Mouse (Mus musculus): ENCODE data around the gene 2900026A02Rik. TPM values are rescaled to one million over a fixed set of nuclear protein-coding genes. Genes with fewer than 3 reads are reported as not detected.

The 2900026A02Rik gene
- 10.8 and 11.9 TPM in 2 replicates for polyA plus RNA-seq (2015; fragmentation: Nextera tagmentation; extraction: Ambion mirVana)

DNA sequence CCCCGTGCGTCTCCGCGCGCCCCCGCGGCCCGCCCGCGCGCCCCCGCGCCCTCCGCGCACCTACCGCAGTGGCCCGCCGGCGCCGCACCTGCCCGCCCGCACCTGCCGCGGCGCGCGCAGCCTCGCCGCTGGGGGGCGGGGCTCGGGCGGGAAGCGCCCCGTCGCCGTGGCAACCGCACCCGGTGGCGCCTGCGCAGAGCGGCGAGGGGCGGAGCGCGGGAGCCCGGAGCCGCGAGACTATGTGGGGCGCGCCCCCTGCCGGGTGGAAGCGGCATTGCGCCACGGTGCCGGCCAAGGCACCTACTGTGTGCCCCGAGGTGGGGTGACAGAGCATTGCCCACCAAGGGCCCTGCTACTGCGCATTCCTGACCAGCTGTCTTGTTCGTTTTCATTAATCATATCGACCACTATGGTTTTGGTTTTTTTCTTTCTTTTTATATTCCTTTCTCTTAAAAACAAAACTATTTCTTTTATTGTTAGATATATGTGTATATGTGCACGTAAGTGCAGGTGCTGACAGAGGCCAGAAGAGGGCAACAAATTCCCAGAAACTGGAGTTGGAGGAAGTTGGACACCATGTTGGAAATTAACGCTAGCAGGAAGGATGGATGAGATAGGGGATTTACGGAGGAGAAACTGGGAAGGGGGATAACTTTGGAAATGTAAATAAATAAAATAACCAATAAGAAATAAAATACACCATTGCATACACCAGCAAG is at the start of gene 2900026A02Rik:
Gene 2900026A02Rik, minus strand, starts transcription at position 90 of the 719 bp plus-strand sequence.
- Histone ChIP-seq H3K4me1 (peaks cover 29% of the 10 kb centered on the region), H3K27ac (peak within 1 kb of the TSS; percentile 67), H3K9ac (peak within 1 kb of the TSS; percentile 64), H3K4me3 (peak within 1 kb of the TSS; percentile 78), H3K27me3 (peaks cover 11% of the 10 kb centered on the region; the same call in 1 of the 2 replicates), H3K4me2 (peak within 1 kb of the TSS; percentile 95), H3K36me3 (no peaks in the 10 kb centered on the region), H3K9me3 (no peaks in the 10 kb centered on the region)
- peak; percentile 45; the same call in 1 of the 2 replicates for ATAC-seq (ENCODE audit: borderline replicate concordance, extremely low read depth, low FRiP score, low TSS enrichment)
- WGBS = 21% methylated on average over 23 of the region's 62 CpGs

DNA sequence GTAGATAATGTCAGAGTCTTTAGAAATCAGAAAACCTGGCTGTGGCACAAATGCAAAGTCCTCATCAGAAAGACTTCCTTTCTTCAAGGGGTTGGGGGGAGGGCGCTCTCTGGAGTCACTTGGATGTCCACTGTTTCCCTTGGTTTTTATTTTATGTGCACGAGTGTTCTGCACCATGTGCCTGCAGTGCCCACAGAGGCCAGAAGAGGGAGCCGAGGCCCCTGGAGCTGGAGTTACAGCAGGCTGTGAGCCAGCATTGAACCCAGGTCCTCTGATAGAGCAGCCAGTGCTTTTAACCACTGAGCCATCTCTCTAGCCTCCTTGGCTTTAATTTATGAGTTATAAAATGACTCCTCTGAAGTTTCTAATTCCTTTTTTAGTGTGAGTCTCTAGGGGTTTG is 49.0 kb upstream of the 2900026A02Rik start:
- Histone ChIP-seq H3K27ac (no peak overlapping the region), H3K9ac (no peak overlapping the region), H3K27me3 (no peaks in the 10 kb centered on the region), H3K4me1 (no peaks in the 10 kb centered on the region), H3K36me3 (no peaks in the 10 kb centered on the region), H3K4me3 (no peak overlapping the region), H3K4me2 (no peak overlapping the region), H3K9me3 (no peaks in the 10 kb centered on the region)
- ATAC-seq (ENCODE audit: borderline replicate concordance, extremely low read depth, low FRiP score, low TSS enrichment) = no peak
- 76% methylated on average over 3 of the region's 3 CpGs for WGBS

GRCm38 (mm10) chr5:113268246-113268645 is 47.2 kb upstream of the 2900026A02Rik start:
- H3K9me3 ChIP-seq = no peaks in the 10 kb centered on the region
- H3K27ac ChIP-seq = no peak overlapping the region
- H3K9ac ChIP-seq = no peak overlapping the region
- H3K27me3 ChIP-seq = no peaks in the 10 kb centered on the region
- H3K4me2 ChIP-seq = no peak overlapping the region
- no peaks in the 10 kb centered on the region for H3K4me1 ChIP-seq
- no peaks in the 10 kb centered on the region for H3K36me3 ChIP-seq
- no peak overlapping the region for H3K4me3 ChIP-seq
- 0 out of 2 replicates have a peak, but pooled peaks have one; percentile 39 for ATAC-seq (ENCODE audit: borderline replicate concordance, extremely low read depth, low FRiP score, low TSS enrichment)

- Histone ChIP-seq H3K9ac (no peak overlapping the region), H3K4me3 (no peak overlapping the region), H3K36me3 (no peaks in the 10 kb centered on the region), H3K4me2 (no peak overlapping the region), H3K9me3 (no peaks in the 10 kb centered on the region), H3K27me3 (no peaks in the 10 kb centered on the region), H3K27ac (no peak overlapping the region), H3K4me1 (no peaks in the 10 kb centered on the region)
- ATAC-seq (ENCODE audit: borderline replicate concordance, extremely low read depth, low FRiP score, low TSS enrichment) = no peak
- WGBS = 75% methylated on average over 8 of the region's 8 CpGs
Measured at GRCm38 (mm10) chr5:113265637-113266036, 44.6 kb upstream of the 2900026A02Rik start.

GRCm38 (mm10) chr5:113250806-113251205 is 29.8 kb upstream of the 2900026A02Rik start:
- Histone ChIP-seq H3K27me3 (no peaks in the 10 kb centered on the region), H3K27ac (no peak overlapping the region), H3K9me3 (no peaks in the 10 kb centered on the region), H3K9ac (no peak overlapping the region), H3K4me3 (no peak overlapping the region), H3K4me1 (no peaks in the 10 kb centered on the region), H3K4me2 (no peak overlapping the region), H3K36me3 (no peaks in the 10 kb centered on the region)
- ATAC-seq (ENCODE audit: borderline replicate concordance, extremely low read depth, low FRiP score, low TSS enrichment) = no peak
- WGBS = 93% methylated on average over 11 of the region's 11 CpGs

- Histone ChIP-seq H3K4me1 (no peaks in the 10 kb centered on the region), H3K9me3 (no peaks in the 10 kb centered on the region), H3K36me3 (no peaks in the 10 kb centered on the region), H3K4me3 (no peak overlapping the region), H3K4me2 (no peak overlapping the region), H3K9ac (no peak overlapping the region), H3K27me3 (no peaks in the 10 kb centered on the region), H3K27ac (no peak overlapping the region)
- 57% methylated on average over 8 of the region's 8 CpGs for WGBS
- ATAC-seq (ENCODE audit: borderline replicate concordance, extremely low read depth, low FRiP score, low TSS enrichment) = no peak
Measured at GRCm38 (mm10) chr5:113249263-113249930, 28.4 kb upstream of the 2900026A02Rik start.

- Histone ChIP-seq H3K9ac (no peak overlapping the region), H3K4me2 (no peak overlapping the region), H3K9me3 (no peaks in the 10 kb centered on the region), H3K4me3 (no peak overlapping the region), H3K4me1 (peaks cover 17% of the 10 kb centered on the region), H3K27me3 (no peaks in the 10 kb centered on the region), H3K27ac (no peak overlapping the region), H3K36me3 (no peaks in the 10 kb centered on the region)
- WGBS = 76% methylated on average over 5 of the region's 5 CpGs
- ATAC-seq (ENCODE audit: borderline replicate concordance, extremely low read depth, low FRiP score, low TSS enrichment) = no peak
Measured at GRCm38 (mm10) chr5:113230196-113230595, 9.2 kb upstream of the 2900026A02Rik start.

- Histone ChIP-seq H3K4me2 (peak within 1 kb of the TSS; percentile 52), H3K4me1 (peaks cover 18% of the 10 kb centered on the region), H3K4me3 (peak within 1 kb of the TSS; percentile 8; the same call in 1 of the 2 replicates), H3K27me3 (no peaks in the 10 kb centered on the region), H3K9ac (peak within 1 kb of the TSS; percentile 5; the same call in 1 of the 2 replicates), H3K27ac (peak within 1 kb of the TSS; percentile 40), H3K9me3 (no peaks in the 10 kb centered on the region), H3K36me3 (no peaks in the 10 kb centered on the region)
- WGBS = under 1% methylated on average over 13 of the region's 13 CpGs
- peak; percentile 71 for ATAC-seq (ENCODE audit: borderline replicate concordance, extremely low read depth, low FRiP score, low TSS enrichment)
Measured at GRCm38 (mm10) chr5:113226632-113227102, 5.6 kb upstream of the 2900026A02Rik start, which contains the start of gene Tmem211. TSS of gene Tmem211 (plus strand) at chr5:113226909.

GRCm38 (mm10) chr5:113225686-113226435 is 4.8 kb upstream of the 2900026A02Rik start:
- WGBS = 21% methylated on average over 25 of the region's 25 CpGs
- H3K9me3 ChIP-seq = no peaks in the 10 kb centered on the region
- H3K4me3 ChIP-seq = no peak overlapping the region
- no peak for ATAC-seq (ENCODE audit: borderline replicate concordance, extremely low read depth, low FRiP score, low TSS enrichment)
- peak overlapping the region; percentile 40; the same call in 1 of the 2 replicates for H3K27ac ChIP-seq
- peak overlapping the region; percentile 52 for H3K4me2 ChIP-seq
- no peaks in the 10 kb centered on the region for H3K36me3 ChIP-seq
- H3K4me1 ChIP-seq = peaks cover 18% of the 10 kb centered on the region
- H3K9ac ChIP-seq = peak overlapping the region; percentile 5; the same call in 1 of the 2 replicates
- H3K27me3 ChIP-seq = peaks cover 1% of the 10 kb centered on the region; the same call in 1 of the 2 replicates

GRCm38 (mm10) chr5:113225271-113225670 is 4.2 kb upstream of the 2900026A02Rik start:
- no peak for ATAC-seq (ENCODE audit: borderline replicate concordance, extremely low read depth, low FRiP score, low TSS enrichment)

DNA sequence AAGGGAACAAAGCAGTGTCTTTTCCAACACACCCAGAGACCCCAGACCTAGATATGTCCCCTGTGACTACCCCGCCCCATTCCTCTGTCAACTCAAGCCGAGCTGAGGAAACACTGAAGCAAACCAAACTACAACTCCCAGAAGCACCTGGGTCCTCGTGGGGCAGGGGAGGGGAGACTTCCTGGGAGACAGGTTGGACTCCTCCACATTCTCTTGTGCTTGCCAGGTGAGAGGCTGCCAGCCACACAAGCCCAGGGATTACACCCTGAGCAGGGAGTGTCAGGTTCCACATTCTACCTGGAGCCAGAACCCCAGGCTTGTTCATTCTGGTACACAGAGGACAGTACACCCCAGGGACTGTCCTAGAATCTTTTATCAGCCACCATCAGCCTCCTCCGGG is 2.9 kb upstream of the 2900026A02Rik start:
- no peaks in the 10 kb centered on the region for H3K36me3 ChIP-seq
- WGBS = 34% methylated on average over 4 of the region's 4 CpGs
- no peak for ATAC-seq (ENCODE audit: borderline replicate concordance, extremely low read depth, low FRiP score, low TSS enrichment)

More at GRCm38 (mm10) chr5:113225271-113225670, 4.2 kb upstream of the 2900026A02Rik start:
- peak overlapping the region; percentile 52; the same call in 1 of the 2 replicates for H3K4me2 ChIP-seq
- H3K9me3 ChIP-seq = no peaks in the 10 kb centered on the region
- H3K9ac ChIP-seq = no peak overlapping the region
- no peaks in the 10 kb centered on the region for H3K36me3 ChIP-seq
- H3K27ac ChIP-seq = no peak overlapping the region
- H3K27me3 ChIP-seq = peaks cover 7% of the 10 kb centered on the region; the same call in 1 of the 2 replicates
- H3K4me1 ChIP-seq = peaks cover 23% of the 10 kb centered on the region
- no peak overlapping the region for H3K4me3 ChIP-seq
- 19% methylated on average over 10 of the region's 10 CpGs for WGBS

More for the DNA sequence above, 2.9 kb upstream of the 2900026A02Rik start:
- Histone ChIP-seq H3K4me2 (no peak overlapping the region), H3K27me3 (peaks cover 11% of the 10 kb centered on the region; the same call in 1 of the 2 replicates), H3K9ac (no peak overlapping the region), H3K4me1 (peaks cover 34% of the 10 kb centered on the region), H3K9me3 (no peaks in the 10 kb centered on the region), H3K27ac (peak overlapping the region; percentile 53; the same call in 1 of the 2 replicates), H3K4me3 (no peak overlapping the region)

Data from lung, embryonic 15.5 days (tissue).